Mouse (Mus musculus) embryo, embryonic 10 days (tissue): Measurements from ENCODE around the gene Cntd1.

Source experiments
- DNase-seq: peaks from one replicate; pipeline ENCODE4 v3.0.0-alpha.2; 2015; ENCODE audit warnings: low spot score

Cntd1 gene

DNA sequence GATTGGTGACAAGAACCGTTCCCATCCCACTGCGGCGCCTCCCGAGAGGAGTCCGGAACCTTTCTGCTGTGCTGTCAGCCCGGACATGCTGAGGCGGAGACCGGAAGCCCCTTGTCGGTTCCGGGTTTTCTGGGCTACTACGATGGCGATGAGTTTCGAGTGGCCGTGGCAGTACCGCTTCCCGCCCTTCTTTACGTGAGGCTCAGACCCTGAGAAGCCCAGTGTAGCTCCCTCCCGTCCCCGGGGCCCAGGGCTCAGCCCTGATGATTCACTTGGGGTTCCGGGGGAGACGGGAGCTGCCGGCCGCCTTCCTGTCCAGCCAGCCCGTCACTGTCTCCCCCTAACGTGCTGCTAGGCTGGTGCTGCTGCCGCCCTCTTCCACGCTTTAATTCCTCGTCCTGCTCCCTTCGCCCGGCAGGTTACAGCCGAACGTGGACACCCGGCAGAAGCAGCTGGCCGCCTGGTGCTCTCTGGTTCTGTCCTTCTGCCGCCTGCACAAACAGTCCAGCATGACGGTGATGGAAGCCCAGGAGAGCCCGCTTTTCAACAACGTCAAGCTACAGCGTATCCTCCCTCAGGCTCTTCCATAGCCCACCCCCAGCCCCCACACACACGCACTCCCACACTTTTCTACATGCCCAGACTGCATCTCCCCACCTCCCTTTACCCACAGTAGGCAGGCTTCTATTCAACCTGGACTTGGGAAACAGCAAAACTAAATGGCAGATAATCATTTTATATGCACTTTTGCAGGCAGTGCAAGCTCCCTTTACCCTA is 25.0 kb upstream of the Cntd1 start, which contains the start of gene Vps25:
Gene Vps25 (plus strand): TSS at position 95 of the 777 bp plus-strand sequence.
- peak; percentile 92 for DNase-seq

DNA sequence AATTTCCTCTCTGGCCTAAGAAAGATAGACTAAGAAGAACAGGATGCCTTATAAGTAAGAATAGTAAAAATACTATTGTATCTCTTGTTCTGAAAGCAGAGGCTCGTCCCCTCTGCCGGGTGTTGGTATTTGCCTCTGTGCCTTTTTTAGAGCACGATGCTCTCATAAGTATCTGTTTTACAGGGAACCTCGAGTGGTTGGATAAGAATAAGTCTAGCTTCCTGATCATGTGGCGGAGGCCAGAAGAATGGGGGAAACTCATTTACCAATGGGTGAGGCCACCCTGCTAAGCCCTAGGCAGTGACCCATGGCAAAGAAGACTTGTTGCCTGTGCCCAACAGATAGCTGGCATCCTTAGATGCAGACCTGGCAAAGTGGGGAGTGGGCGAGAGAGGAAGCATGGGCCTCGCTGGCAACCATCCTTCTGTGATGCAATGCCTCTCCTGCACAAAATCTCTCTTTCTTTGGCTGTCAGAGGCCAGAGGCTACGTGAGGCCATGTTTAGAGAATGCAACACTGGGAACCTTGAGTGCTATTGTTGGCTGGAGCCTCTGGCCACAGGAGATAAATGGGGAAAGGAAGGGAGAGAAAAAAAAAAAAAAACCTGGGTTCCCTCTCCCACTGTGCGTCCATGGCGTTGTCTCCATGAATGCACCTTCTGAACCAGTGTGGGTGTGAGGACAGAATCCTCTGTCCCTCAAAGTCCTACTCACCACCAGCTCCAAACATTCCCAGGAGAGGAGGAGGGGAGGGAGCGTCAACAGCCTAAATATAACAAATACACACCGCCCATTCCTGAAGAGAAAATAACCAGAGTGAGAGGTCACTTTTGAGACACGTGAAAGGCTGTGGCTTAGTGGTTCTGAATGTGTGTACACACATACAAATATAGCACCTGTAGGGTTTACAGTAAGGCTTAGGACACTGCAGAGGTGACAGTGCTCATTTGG is 22.7 kb upstream of the Cntd1 start:
- DNase-seq = no peak

DNA sequence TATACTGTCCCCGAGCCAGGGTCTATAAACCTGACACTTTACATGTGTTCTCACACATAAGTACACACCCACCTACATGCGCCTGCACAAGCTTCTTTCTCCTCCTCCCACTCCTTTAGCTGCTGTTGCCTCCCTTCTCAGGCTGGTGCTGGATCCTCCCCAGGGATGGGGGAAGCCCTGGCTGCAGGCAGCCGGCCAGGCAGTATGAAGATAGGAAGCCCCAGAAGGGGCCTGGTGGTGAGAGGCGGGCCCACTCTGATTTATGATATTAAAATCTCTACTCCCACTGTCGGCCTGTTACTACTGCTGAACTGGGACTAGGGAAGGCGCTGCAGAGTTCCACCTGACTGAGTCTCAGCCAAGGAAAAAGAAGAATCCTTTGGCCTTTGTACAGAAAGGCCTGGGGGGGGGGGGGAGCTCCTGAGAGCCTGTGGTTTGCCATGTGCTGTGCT is 19.5 kb upstream of the Cntd1 start:
- DNase-seq = no peak

DNA sequence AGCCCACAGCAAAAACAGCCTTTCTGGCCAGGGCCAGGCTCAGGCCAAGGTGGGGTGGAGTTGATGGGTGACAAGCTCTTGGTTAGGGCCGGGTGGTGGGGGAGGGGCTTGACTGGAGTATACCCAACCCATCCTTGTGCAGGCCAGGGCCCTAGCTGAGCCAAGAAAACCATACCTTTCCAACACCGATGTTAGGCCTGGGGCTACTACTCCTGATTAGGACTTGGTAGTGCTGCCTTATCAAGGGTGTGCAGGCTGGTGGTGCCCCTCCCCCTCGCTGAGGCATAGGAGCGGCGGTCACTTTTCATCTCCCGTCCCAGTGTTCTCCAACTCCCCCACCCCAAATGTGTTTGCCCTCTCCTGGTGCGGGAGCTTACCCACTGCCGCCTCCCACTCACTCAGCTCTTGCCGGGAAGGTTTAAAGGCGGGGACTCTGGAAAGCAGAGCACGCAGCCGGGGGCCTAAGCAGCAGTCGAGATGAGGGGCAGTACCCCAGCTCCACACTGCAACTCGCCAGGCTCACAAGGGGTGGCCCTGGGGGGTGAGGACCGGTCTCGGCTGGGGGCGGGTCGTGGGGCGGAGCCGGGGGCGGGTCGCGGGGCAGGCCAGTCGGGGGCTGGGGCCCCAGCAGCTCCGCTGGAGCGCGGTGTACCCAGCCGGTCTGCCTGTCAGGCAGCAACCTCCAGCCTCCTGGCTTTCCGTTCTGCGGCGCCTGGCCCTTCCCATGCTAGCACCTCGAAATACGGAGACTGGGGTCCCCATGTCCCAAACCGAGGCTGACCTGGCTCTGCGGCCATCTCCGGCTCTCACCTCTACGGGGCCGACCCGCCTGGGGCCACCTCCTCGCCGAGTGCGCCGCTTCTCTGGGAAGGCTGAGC is 18.6 kb upstream of the Cntd1 start, which contains the start of gene Wnk4:
Gene Wnk4 (plus strand): TSS at position 620 of the 878 bp plus-strand sequence.
- DNase-seq = peak; percentile 78

DNA sequence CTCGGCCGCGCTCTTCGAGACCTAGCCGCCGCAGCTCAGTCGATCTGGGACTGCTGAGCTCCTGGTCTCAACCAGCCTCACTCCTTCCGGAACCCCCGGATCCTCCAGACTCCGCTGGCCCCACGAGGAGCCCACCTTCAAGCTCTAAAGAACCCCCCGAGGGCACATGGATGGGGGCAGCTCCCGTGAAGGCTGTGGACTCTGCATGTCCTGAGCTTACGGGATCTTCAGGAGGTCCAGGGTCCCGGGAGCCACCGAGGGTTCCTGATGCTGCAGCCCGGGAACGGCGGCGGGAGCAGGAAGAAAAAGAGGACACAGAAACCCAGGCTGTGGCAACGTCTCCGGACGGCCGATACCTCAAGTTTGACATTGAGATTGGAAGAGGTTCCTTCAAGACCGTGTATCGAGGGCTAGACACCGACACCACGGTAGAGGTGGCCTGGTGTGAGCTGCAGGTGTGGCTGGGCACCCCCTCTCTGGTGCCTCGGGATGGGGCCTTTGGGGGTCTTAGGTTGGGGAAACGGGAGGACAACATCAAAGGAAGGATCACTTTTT is 17.9 kb upstream of the Cntd1 start:
- DNase-seq = no peak

DNA sequence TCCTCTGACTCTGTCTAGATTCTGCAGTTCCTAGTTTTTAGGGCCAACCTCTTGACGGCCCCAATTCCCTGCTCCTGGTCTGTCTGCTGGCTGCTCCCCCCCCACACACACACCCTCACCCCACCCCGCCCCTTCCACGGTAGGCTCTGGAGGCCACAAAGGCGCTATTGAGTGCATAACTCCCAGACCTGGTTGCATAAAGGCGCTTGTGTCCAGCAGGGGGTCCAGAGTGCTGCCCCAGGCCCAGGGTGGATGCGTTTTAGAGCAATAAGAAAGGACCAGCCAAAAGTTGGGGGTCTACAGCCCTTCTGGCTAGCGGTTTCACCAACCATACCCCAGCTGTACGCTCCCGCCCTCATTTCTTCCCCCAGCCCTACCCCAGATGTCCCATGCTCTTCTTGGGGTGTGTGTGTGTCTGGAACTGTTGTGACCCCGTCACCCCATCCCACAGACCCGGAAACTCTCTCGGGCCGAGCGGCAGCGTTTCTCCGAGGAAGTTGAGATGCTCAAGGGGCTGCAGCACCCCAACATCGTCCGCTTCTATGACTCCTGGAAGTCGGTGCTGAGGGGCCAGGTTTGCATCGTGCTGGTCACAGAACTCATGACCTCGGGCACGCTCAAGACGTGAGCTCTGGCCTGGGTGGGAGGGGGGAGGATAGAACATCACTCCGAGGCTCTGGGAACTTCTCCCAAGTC is 16.4 kb upstream of the Cntd1 start:
- no peak for DNase-seq

DNA sequence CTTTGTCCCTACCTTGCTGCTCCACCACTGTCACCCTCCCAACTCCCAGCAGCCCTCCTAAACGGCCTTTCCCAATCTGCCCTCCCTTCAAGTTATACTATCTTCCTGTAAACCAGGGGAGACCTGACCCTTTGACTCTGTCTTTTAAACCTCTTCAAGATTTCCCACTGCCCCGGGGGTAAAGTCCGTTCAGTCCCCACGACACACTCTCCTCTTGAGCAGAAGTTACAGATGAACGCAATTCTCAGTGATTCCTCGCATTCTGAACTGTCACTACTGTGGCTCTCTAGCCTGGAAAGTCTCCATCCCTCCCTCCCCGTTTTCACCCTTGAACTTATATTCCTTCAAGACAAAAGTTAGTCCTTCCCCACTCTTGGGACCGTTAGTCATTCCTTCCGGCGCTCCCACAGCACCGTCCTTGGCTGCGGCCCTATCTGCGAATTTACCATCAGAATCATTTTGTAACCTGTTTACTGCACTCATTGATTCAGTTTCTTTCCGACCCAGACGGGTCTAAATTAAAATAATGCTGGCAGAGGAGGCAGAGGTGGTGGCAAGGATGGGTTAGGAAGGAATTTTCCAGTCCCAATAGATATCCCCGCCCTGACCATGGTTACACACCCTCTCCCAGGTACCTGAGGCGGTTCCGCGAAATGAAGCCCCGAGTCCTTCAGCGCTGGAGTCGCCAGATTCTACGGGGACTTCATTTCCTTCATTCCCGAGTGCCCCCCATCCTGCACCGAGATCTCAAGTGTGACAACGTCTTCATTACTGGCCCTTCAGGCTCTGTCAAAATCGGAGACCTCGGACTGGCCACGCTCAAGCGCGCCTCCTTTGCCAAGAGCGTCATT is 15.4 kb upstream of the Cntd1 start:
- DNase-seq = peak; percentile 53

DNA sequence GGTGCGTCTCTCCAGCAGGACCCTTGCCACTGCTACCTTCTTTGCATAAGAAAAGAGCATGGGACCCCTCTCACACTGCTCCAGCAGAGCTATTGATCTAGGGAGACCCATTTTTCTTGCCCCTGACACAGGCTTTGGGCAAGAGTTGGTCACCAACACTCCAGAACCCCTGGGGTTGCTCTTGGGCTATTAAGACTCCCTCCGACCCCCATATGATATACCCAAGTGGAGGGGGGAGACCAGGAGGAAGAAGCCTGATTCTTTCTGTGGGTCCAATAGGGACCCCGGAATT is 14.9 kb upstream of the Cntd1 start:
- no peak for DNase-seq

DNA sequence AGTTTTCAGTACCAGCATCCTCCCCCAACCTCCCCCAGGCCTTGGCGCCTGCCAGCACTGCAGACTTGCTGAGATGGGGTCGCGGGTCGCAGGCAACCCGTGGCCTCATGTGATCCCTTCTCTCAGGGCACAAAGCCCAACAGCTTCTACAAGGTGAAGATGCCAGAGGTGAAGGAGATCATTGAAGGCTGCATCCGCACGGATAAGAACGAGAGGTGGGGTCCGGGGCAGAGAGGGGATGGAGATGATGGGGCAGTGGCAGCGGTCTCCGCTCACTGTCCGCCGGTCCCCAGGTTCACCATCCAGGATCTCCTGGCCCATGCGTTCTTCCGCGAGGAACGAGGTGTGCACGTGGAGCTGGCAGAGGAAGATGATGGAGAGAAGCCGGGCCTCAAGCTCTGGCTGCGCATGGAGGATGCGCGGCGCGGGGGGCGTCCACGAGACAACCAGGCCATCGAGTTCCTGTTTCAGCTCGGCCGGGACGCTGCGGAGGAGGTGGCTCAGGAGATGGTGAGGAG is 13.8 kb upstream of the Cntd1 start:
- peak; percentile 66 for DNase-seq

DNA sequence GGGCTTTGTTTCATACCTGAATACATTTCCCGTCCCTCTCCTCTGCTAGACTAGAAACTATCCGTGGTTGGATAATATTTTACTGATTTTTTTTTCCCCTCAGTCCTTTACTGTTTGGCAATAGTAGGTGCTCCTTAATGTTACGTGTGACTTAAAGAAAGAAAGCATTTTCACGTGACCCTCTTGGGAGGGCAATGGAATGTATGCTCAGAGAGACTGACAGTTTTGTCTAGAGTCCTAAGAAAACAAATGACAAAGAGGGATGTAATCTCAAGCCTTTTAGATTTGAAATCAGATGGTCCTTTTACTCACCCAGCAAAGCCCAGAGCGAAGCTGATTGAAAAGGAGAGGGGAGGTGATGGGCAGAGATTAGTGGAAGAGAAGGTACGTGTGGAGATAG is 12.9 kb upstream of the Cntd1 start:
- no peak for DNase-seq

DNA sequence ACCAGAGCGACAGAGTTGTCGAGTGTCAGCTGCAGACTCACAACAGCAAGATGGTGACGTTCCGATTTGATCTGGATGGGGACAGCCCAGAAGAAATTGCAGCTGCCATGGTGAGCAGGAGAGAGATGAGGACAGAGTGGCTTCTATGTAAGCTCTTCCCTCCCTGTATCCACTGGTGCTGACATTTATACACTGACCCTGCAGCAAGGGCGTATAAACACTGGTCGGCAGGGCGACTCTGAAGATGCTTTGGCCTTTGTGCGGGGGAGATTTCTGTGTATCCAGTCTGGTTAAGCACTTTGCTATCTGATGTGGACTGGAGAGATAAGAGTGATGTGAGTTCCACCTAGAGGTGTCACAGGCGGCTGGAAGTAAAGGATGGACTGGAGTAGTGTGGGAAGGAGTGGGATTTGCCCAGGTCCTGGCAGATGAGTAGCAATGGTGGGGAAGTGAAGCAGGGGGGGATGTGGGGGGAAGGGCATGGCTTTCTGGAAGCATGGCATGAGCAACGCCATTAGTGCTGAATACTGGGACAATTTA is 9.2 kb upstream of the Cntd1 start:
- peak; percentile 57 for DNase-seq

DNA sequence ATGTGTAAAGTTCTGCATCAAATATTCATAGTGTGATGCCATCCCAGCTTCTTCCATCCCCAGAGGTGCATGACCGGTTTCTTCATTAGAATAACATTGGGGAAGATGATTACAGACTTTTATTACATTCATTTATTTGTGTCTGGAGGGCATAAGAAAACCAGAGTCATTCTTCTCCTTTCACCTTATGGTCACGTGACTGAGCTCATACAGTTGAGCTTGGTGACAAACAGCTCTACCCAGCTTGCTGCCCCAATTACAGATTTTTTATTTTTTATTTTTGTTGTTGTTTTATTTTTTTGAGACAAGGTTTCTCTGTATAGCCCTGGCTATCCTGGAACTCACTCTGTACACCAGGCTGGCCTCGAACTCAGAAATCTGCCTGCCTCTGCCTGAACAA is 6.4 kb upstream of the Cntd1 start:
- DNase-seq = no peak

DNA sequence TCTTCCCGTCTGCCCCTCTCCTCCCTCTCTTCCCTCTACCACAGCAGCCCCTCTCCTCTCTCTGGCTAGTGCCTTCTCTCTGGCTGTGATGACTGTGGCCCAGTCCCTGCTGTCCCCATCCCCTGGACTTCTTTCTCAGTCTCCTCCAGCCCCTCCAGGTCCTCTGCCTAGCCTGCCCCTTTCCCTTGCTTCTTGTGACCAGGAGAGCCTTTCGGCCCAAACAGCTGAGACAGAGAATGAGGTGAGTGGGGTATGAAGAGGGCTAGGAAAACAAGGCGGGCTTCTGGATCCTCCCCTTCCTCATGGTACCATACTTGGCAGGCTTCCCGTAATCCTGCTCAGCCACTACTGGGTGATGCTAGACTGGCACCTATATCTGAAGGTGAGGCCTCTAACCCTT is 3.5 kb upstream of the Cntd1 start:
- DNase-seq = no peak

DNA sequence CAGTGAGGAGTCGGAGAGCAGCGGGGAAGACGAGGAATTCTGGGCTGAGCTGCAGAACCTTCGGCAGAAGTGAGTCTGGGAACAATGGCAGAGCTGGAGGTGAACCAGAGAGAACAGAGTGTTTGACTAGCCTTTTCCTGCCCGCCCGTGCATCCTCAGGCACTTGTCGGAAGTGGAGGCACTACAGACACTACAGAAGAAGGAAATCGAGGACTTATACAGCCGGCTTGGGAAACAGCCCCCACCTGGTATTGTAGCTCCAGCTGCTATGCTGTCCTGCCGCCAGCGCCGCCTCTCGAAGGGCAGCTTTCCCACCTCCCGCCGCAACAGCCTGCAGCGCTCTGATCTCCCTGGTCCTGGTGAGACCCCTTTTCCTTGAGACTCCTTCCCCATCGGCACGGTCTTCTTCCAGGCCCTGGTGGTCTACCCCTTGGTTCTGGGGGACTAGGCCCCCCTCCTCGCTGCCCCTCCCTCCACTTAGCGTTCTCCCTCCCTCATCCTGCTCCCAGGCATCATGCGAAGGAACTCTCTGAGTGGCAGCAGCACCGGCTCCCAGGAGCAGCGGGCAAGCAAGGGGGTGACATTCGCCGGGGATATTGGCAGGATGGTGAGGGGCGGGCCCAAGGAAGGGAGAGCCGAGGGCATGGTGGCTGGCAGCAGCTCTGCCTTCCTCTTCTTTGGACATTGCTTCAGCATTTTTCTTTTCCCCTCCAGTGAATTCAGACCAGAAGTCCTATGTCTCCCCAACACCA is 2.3 kb upstream of the Cntd1 start:
- peak; percentile 20 for DNase-seq

DNA sequence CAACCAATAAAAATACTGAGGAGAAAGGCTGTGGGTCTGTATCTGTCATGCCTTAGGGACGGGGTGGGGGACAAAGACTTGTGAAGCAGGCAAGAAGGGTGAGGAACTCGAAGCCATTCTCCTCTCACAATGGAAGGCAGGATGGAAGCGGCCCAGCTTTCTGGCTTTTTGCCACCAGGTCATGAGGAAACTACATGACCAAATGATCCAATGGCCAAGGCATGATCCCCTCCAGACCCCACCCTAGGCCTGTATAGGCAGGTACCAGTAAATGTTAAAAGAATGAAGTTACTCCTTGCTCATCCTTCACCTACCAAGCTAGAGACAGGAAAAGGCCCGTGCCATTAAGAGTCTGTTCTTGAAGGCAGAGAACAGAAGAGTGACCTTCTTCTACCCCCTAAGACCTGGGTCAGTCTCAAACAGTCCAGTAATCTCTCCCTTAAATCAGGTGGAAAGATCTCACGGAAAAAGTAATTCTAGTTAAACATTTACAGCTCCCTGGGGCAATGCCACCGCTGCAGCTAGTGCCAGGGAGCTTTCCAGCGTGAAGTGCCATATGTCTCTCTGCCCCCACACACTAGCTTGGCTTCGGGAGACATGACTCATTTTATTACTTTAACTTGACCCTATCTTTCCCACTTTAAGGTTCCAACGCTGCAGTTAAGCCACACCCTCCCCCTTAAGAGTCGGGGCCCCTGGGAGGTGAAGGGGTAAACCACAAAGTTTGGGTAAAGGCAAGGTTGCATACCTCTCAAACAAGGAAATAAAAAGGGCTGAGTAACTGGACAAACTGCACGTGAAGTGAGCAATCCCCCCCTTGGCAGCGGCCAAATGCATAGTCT is 1.2 kb upstream of the Cntd1 start:
- no peak for DNase-seq

DNA sequence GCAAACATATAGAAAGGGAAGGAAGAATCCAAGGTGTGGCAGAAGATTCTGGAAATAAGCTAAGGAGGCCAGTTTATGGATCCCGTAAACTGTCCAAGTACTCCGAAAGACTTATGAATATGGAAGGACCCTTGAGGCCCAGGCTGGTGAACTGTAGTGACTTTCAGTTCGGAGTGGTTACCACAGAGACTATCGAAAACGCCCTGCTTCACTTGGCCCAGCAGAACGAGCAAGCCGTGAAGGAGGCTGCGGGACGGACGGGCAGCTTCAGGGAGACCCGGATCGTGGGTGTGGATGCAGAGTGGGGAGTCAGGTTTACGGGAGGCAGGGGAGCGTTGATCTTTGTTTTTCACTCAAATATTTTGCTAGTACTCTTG is 369 bp downstream of the Cntd1 start:
- DNase-seq = no peak

DNA sequence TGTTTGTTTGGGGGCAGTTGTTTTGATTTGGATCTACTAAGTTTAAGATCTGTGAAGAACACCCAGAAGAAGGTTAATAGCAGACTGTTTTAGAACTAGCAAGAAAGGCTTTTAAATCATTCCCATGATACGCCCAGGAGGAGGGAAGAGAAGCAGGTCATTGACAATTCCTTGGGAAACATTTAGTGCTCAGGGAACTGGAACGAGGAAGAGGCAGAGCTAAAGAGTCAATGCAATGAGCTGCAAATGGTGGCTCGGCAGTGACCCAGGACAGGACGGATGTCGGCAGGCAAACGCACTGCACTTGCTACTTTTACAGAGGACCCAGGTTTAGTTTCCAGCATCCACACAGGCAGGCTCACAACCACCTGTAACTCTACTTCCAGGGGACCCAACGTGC is 2.0 kb downstream of the Cntd1 start:
- no peak for DNase-seq

DNA sequence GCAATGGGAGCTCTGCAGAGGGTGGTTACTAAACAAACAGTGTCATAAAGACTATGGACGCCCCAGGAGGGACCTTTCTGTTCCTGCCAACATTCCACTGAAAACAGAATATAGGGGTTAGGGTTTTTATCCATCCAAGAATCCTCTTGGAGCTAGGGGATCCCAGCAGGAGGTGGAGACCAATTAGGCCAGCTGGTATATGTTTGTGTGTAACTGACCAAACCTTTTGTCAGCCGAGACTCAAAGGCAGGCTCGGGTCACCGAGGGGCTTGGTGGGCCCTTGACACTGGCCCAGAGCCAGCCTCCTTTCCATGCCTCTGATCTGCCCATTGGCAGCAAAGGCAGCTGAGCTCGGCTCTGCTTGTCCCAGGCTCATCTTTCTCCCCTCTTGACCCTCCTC is 4.1 kb downstream of the Cntd1 start:
- peak; percentile 40 for DNase-seq
